Mouse (Mus musculus): ENCODE data around the gene Atp2b2. TPM values are rescaled to one million over a fixed set of nuclear protein-coding genes. Genes with fewer than 3 reads are reported as not detected.

Atp2b2 gene
- polyA plus RNA-seq, 1 experiment = 105 TPM

DNA sequence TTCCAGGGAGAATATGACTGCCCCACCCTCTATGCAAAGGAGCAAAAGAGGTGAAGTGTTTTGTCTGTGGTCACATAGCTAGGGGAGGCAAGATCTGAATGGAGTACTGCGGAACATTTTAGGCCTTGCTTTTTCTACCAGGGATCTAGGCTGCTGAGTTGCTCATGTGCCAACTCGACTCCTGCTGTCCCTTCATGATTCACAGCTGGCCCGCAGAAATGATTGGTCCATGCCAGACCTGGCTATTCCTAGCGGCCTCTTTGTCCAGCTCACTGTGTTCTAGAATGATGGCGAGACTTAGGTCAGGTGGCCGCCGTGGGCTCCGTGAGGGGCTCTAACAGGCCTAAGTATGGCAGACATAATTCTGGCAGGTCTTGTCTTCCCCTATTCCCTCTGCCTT lies 103.0 kb downstream of the Atp2b2 start:
- peaks cover 40% of the 10 kb centered on the region for H3K4me1 ChIP-seq (ENCODE audit: control insufficient read depth, insufficient read depth, low read length)
- no peak overlapping the region for H3K4me3 ChIP-seq (ENCODE audit: insufficient read depth, low read depth, low read length)
- WGBS = 73% methylated on average over 8 of the region's 8 CpGs
- no peak overlapping the region for H3K27ac ChIP-seq (ENCODE audit: insufficient read depth, low read depth, low read length)
- no peak for TF ChIP-seq CTCF (IDR thresholded peaks at IDR 0.05; ENCODE audit: insufficient read depth, low read depth, low read length)
- no peak for TF ChIP-seq POLR2A (IDR thresholded peaks at IDR 0.05; ENCODE audit: insufficient read depth, low read depth, low read length)

DNA sequence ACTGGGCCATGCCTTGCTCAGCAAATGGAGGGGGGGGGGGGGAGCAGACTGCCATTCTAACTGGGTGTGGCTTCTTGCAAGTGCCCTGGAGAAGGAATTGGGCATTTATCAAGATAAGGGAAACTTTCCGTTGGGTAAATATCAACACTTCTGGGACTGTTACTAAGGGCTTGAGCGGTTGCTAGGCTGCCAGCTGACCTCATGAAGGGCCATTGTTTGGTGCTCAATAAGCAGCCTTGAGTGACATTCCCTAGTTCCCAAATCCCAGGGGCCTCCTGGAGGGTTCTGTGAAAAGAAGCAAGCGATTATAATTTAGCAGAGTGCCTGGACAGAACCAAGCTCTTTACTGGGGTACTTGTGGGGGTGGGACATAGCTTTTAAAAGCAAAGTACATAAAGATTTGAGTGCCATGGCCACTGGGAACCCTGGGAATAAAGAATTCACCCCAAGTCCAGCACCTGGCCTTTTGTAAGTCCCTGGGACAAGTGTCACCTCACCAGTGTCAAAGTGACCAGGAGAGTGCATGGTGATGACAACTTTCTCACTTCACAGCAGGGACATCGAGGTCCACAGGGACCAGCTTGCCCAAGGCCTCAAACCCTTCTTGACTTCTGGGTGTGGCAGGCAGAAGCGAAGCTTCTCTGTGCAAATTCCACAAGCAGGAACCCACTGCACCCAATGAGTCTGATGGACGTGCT lies 105.5 kb downstream of the Atp2b2 start:
- TF ChIP-seq CTCF (IDR thresholded peaks at IDR 0.05; ENCODE audit: insufficient read depth, low read depth, low read length) = no peak
- TF ChIP-seq POLR2A (IDR thresholded peaks at IDR 0.05; ENCODE audit: insufficient read depth, low read depth, low read length) = no peak
- peaks cover 50% of the 10 kb centered on the region for H3K4me1 ChIP-seq (ENCODE audit: control insufficient read depth, insufficient read depth, low read length)
- H3K27ac ChIP-seq (ENCODE audit: insufficient read depth, low read depth, low read length) = peak overlapping the region; percentile 84
- H3K4me3 ChIP-seq (ENCODE audit: insufficient read depth, low read depth, low read length) = no peak overlapping the region
- 39% methylated on average over 6 of the region's 6 CpGs for WGBS

DNA sequence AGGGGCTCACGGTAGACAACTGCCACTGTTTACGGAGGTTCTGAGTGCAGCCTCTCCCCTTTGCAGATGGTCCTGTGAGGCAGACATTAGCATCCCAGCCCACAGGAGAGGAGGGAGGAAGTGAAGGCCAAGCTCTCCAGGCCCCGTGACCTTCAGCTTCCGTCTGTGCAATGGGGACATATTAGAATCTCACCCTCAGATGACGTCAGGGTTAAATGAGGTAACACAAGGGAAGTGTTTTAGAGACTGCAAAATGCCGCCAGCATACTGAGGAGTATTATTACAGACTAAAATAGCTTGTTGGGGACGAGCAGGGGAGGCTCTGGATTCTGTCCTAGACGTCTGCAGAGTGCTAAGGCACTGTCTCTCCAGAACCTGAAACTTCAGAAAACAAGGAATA lies 106.3 kb downstream of the Atp2b2 start:
- TF ChIP-seq CTCF (IDR thresholded peaks at IDR 0.05; ENCODE audit: insufficient read depth, low read depth, low read length) (no peak), POLR2A (IDR thresholded peaks at IDR 0.05; ENCODE audit: insufficient read depth, low read depth, low read length) (no peak)
- H3K27ac ChIP-seq (ENCODE audit: insufficient read depth, low read depth, low read length) = peak overlapping the region; percentile 84
- H3K4me3 ChIP-seq (ENCODE audit: insufficient read depth, low read depth, low read length) = no peak overlapping the region
- peaks cover 53% of the 10 kb centered on the region for H3K4me1 ChIP-seq (ENCODE audit: control insufficient read depth, insufficient read depth, low read length)
- WGBS = 21% methylated on average over 8 of the region's 8 CpGs

DNA sequence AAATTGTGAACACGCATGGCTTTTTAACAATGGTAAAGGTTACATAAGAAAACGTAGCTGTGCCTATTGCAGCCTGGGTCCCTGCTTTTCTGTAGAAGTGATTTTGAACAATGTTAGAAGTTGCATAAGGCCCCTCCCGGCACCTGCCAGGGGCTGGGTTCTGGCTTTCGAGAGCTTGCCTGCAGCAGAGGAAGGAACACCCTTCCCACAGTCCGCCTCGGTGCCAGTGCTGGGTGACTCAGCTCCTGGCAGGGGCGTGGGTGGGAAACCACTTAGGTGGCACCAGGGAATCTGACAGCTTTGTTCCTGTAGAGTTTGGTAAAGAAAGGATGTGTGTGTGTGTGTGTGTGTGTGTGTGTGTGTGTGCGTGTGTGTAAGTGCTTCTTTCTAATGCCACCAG lies 107.7 kb downstream of the Atp2b2 start:
- no peak for TF ChIP-seq CTCF (IDR thresholded peaks at IDR 0.05; ENCODE audit: insufficient read depth, low read depth, low read length)
- TF ChIP-seq POLR2A (IDR thresholded peaks at IDR 0.05; ENCODE audit: insufficient read depth, low read depth, low read length) = no peak
- 26% methylated on average over 8 of the region's 8 CpGs for WGBS
- H3K4me1 ChIP-seq (ENCODE audit: control insufficient read depth, insufficient read depth, low read length) = peaks cover 54% of the 10 kb centered on the region
- H3K4me3 ChIP-seq (ENCODE audit: insufficient read depth, low read depth, low read length) = no peak overlapping the region
- peak overlapping the region; percentile 91 for H3K27ac ChIP-seq (ENCODE audit: insufficient read depth, low read depth, low read length)

DNA sequence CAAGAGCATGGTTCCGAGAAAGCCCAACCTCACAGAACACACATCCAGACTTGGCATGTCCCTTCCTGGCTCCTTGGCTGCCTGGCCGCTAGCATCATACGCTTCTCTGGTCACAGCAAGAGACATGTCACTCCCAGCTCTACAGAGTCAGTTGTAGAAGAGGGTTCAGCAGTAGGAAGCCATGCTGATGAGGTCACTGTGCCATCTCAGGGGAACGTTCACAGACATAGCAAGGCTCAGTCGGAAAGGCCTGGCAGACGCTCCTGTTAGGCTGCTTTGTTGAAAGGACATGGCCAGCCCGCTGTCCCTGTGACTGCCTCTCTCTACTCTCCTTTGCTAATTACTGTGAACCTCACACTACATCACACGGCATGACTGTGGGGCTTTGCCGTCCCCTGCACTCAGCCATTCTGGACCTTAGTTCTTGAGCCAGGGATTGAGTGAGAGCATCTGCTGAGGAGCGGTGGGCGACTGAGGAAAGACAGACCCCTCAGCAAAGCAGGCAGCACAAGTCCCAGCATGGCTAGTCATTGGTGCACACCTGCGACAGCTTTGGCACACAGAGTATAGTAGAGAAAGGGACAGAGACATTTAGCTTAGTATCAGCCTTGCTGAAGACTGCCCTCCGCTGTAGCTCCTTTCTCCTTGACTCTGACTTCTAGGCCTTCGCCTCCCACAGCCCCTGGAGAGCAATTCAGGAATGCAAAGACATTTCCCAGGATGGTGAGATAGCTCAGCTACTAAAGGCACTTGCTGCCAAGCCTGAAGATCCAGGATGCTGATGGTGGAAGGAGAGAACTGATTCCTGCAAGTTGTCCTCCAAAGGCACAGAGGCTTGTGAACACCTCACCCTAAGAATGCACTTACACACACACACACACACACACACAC lies 108.9 kb downstream of the Atp2b2 start:
- Histone ChIP-seq H3K27ac (ENCODE audit: insufficient read depth, low read depth, low read length) (peak overlapping the region; percentile 91), H3K4me3 (ENCODE audit: insufficient read depth, low read depth, low read length) (no peak overlapping the region), H3K4me1 (ENCODE audit: control insufficient read depth, insufficient read depth, low read length) (peaks cover 60% of the 10 kb centered on the region)
- TF ChIP-seq POLR2A (IDR thresholded peaks at IDR 0.05; ENCODE audit: insufficient read depth, low read depth, low read length) (no peak), CTCF (IDR thresholded peaks at IDR 0.05; ENCODE audit: insufficient read depth, low read depth, low read length) (no peak)
- WGBS = 37% methylated on average over 14 of the region's 14 CpGs

DNA sequence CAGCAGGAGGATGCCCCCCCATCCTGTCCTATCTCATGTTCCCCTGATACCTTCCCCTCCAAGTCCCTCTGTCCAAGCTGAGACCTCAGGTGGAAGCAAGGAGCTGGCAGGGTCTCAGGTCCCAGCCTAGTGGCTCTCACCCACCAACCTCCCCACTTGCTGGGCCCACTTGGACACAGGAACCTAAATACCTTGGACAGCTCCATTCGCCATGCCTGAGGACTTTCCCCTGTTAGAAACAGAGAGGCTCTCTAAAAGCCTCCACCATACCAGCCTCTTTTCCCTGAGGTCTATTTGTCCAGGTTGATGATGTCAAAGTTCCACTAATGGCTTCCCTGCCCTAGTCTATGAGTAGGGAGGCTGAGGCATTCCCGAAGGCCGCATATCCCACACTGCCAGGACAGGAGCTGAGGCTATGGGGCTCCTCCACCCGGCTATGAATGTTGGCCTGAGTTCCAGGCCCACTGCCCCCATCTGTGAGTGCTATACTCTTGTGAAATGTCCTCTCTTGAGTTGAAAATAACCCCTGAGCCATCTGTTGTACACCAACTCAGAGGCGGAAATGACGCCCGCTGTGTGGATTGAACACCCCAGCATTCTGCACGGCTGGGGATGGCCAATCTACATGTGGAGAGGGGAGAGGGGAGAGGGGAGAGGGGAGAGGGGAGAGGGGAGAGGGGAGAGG lies 113.1 kb downstream of the Atp2b2 start:
- 71% methylated on average over 8 of the region's 8 CpGs for WGBS
- no peak overlapping the region for H3K27ac ChIP-seq (ENCODE audit: insufficient read depth, low read depth, low read length)

DNA sequence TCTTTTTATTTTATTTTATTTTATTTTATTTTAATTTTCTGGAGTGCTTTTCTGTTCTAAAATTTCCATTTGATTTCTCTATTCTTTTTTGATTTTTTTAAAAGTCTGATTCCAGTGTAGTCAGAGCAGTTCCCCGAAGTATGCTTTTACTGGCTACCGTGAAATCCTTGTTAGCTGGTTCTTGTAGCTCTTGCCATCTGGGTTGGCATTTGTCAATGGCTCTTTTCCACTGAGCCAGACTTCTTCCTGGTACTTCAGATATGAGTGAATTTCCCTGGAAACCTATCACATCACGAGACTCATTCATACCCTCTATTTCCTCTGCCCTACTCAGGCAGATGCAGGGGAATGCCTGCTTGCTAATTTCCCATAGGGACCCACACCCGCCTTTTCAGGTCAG lies 119.2 kb downstream of the Atp2b2 start:
- no peak overlapping the region for H3K4me3 ChIP-seq (ENCODE audit: insufficient read depth, low read depth, low read length)
- H3K4me1 ChIP-seq (ENCODE audit: control insufficient read depth, insufficient read depth, low read length) = peaks cover 19% of the 10 kb centered on the region
- TF ChIP-seq POLR2A (IDR thresholded peaks at IDR 0.05; ENCODE audit: insufficient read depth, low read depth, low read length) (no peak), CTCF (IDR thresholded peaks at IDR 0.05; ENCODE audit: insufficient read depth, low read depth, low read length) (no peak)
- WGBS = 64% methylated on average over 4 of the region's 4 CpGs
- H3K27ac ChIP-seq (ENCODE audit: insufficient read depth, low read depth, low read length) = no peak overlapping the region

More for the DNA sequence above, 113.1 kb downstream of the Atp2b2 start:
- no peak overlapping the region for H3K4me3 ChIP-seq (ENCODE audit: insufficient read depth, low read depth, low read length)
- TF ChIP-seq CTCF (IDR thresholded peaks at IDR 0.05; ENCODE audit: insufficient read depth, low read depth, low read length) = no peak
- no peak for TF ChIP-seq POLR2A (IDR thresholded peaks at IDR 0.05; ENCODE audit: insufficient read depth, low read depth, low read length)
- peaks cover 27% of the 10 kb centered on the region for H3K4me1 ChIP-seq (ENCODE audit: control insufficient read depth, insufficient read depth, low read length)

DNA sequence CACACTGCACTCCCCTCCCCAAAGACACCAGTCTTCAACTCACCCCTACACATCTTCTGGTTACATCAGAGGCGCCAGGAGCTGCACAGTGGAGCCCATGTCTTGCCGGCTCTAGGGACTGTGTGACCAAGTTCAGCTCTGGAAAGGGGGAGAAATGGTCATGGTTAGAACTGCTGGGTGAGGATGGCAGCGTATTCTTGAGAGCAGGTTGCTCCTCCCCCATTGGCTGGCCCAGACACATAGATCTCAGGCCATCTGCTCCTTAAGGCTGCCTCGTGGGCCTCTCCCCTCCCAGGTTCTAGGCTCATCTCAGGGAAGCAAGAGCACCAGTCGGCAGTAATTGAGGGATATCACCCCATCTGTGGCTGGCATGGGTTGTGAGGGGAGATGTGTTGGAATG lies 121.9 kb downstream of the Atp2b2 start:
- peaks cover 22% of the 10 kb centered on the region for H3K4me1 ChIP-seq (ENCODE audit: control insufficient read depth, insufficient read depth, low read length)
- WGBS = 62% methylated on average over 5 of the region's 5 CpGs
- H3K27ac ChIP-seq (ENCODE audit: insufficient read depth, low read depth, low read length) = no peak overlapping the region
- H3K4me3 ChIP-seq (ENCODE audit: insufficient read depth, low read depth, low read length) = no peak overlapping the region
- TF ChIP-seq POLR2A (IDR thresholded peaks at IDR 0.05; ENCODE audit: insufficient read depth, low read depth, low read length) = no peak
- TF ChIP-seq CTCF (IDR thresholded peaks at IDR 0.05; ENCODE audit: insufficient read depth, low read depth, low read length) = no peak

Data from olfactory bulb, adult 2 months (tissue).